Mouse (Mus musculus) lung, embryonic 15.5 days (tissue): ENCODE data around the gene Xpa. TPM values are rescaled to one million over a fixed set of nuclear protein-coding genes. Genes with fewer than 3 reads are reported as not detected.

Experiments used
- ATAC-seq: fragments of 200-750 bp; cut with Nextera tagmentation; 2 replicates; pipeline ENCODE4 v1.8.0; 2017; ENCODE audit warnings: moderate number of reproducible peaks, borderline replicate concordance; ENCODE audit not compliant: low FRiP score, low TSS enrichment; ENCODE audit errors: extremely low read depth
- H3K27ac ChIP-seq: fragments of 300-500 bp; sonication (generic); 2 replicates; pipeline ENCODE4 v1.5.1; 2015; ENCODE audit warnings: moderate library complexity, mild to moderate bottlenecking, inconsistent platforms
- H3K27me3 ChIP-seq: fragments of 300-500 bp; sonication (generic); 2 replicates; pipeline ENCODE4 v1.6.1; 2015; ENCODE audit warnings: inconsistent platforms
- H3K36me3 ChIP-seq: fragments of 300-500 bp; sonication (generic); 2 replicates; pipeline ENCODE4 v1.6.1; 2015; ENCODE audit warnings: inconsistent platforms
- H3K4me1 ChIP-seq: fragments of 300-500 bp; sonication (generic); 2 replicates; pipeline ENCODE4 v1.6.1; 2015; ENCODE audit warnings: inconsistent platforms
- H3K4me2 ChIP-seq: fragments of 300-500 bp; sonication (generic); 2 replicates; pipeline ENCODE4 v1.6.1; 2015; ENCODE audit warnings: inconsistent platforms, mild to moderate bottlenecking, moderate library complexity
- H3K4me3 ChIP-seq: fragments of 300-500 bp; sonication (generic); 2 replicates; pipeline ENCODE4 v1.5.1; 2015; ENCODE audit warnings: mild to moderate bottlenecking, inconsistent platforms
- H3K9ac ChIP-seq: fragments of 300-500 bp; sonication (generic); 2 replicates; pipeline ENCODE4 v1.6.1; 2015; ENCODE audit warnings: inconsistent platforms
- H3K9me3 ChIP-seq: fragments of 300-500 bp; sonication (generic); 2 replicates; pipeline ENCODE4 v1.6.1; 2016; ENCODE audit warnings: inconsistent platforms
- WGBS: fragments of 180-500 bp; shearing (Covaris S2); methylation state at CpG from one replicate; pipeline ENCODE4 v1.1.7; 2015; 5-methylcytosine and 5-hydroxymethylcytosine counted together
- polyA plus RNA-seq: library from polyadenylated mRNA; unstranded; fragments of >200 nt; fragmentation: Nextera tagmentation; extraction: Ambion mirVana; gene quantifications from 2 replicates; pipeline ENCODE4 v1.2.1, GENCODE M21; 2015

The Xpa gene
- polyA plus RNA-seq, 1 experiment from 2014 or later, result 19.7 TPM

DNA sequence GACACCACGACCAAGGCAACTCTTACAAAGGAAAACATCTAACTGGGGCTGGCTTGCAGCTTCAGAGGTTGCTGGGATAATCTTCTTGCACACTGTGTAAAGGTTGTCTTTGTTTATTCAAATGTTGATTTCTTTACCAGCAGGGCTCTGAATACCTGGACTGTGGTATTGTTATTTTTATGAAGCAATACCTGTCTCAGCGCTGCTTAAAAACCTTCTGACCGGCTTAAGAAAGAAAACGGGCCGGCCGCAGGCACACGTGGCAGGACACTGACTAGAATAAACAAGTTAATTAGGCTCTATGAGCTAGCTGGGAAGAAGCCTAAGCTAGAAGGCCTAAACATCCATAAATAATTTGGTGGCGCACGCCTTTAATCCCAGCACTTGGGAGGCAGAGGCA lies 10.2 kb downstream of the Xpa start:
- H3K4me2 ChIP-seq, result no peak overlapping the region
- peaks cover 56% of the 10 kb centered on the region for H3K36me3 ChIP-seq
- H3K4me1 ChIP-seq, result no peaks in the 10 kb centered on the region
- ATAC-seq, result no peak
- no peak overlapping the region for H3K4me3 ChIP-seq
- no peaks in the 10 kb centered on the region for H3K9me3 ChIP-seq
- 76% methylated on average over 9 of the region's 9 CpGs for WGBS
- H3K9ac ChIP-seq, result no peak overlapping the region
- no peaks in the 10 kb centered on the region for H3K27me3 ChIP-seq
- 0 out of 2 replicates have a peak overlapping the region, but pooled peaks have one; percentile 15 for H3K27ac ChIP-seq

DNA sequence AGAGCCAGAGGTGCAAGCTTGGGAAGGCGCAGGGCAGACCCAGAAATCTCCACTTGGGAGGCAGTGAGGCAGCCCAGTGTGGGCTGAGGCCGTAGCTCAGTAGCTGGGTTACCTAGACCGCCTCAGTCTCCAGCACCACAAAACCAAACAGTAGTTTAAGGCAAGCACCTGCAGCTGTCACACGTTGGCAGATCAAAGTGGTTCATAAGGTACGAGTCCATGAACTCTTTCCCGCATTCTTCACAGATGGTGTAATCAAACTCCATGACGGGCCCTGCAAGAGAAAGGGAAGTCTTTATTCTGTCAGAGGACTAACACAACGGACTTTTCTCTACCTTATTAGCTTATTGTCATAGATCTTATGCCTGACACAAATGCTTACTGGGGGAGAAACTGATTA lies 10.7 kb downstream of the Xpa start:
- peak overlapping the region; percentile 33; the same call in 1 of the 2 replicates for H3K27ac ChIP-seq
- 45% methylated on average over 8 of the region's 8 CpGs for WGBS

DNA sequence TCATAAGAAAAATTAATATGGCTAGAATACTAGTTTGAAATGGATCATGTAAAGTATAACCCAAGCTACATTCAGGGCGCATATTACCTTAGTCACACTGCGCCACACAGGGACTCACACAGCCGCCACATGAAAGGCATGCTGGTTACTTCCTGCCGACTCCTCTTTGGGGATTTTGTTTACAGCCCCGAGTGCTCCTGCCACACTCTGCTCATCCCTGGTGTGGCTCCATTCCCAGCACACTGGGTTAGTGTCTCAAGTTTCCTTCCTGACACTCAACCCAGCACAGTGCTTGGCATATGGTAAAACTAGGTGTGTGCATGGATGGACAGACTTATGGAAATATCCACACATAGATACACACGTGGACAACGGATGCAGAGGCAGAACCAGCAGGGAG lies 13.9 kb downstream of the Xpa start:
- Histone ChIP-seq H3K36me3 (peaks cover 66% of the 10 kb centered on the region), H3K9ac (no peak overlapping the region), H3K9me3 (no peaks in the 10 kb centered on the region), H3K4me2 (no peak overlapping the region), H3K4me3 (no peak overlapping the region), H3K27me3 (no peaks in the 10 kb centered on the region), H3K4me1 (no peaks in the 10 kb centered on the region), H3K27ac (no peak overlapping the region)
- 86% methylated on average over 7 of the region's 7 CpGs for WGBS
- no peak for ATAC-seq

More for the DNA sequence above, 10.7 kb downstream of the Xpa start:
- ATAC-seq, result 0 out of 2 replicates have a peak, but pooled peaks have one; percentile 35
- H3K4me1 ChIP-seq, result no peaks in the 10 kb centered on the region
- no peak overlapping the region for H3K4me2 ChIP-seq
- no peaks in the 10 kb centered on the region for H3K27me3 ChIP-seq
- H3K36me3 ChIP-seq, result peaks cover 57% of the 10 kb centered on the region
- H3K9me3 ChIP-seq, result no peaks in the 10 kb centered on the region
- no peak overlapping the region for H3K9ac ChIP-seq
- H3K4me3 ChIP-seq, result no peak overlapping the region

DNA sequence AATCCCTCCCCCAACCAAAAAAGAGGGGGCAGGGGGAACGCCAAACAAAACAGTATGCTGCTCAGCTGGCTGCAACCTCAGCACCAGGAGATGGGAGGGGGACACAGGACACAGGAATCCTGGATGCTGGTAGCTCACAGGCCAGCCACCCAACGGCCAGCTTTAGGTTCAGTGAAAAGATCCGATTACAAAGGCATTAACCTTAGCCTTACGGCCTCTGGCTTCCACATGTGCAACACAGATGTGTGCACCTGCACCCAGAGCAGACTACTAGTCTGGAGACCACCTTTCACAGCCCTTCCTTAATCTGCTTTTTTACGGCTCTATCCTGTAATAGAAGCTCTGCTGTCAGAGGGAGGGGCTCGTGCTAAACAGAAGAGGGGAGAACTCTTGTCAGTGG lies 14.9 kb downstream of the Xpa start:
- 62% methylated on average over 6 of the region's 6 CpGs for WGBS
- H3K36me3 ChIP-seq, result peaks cover 72% of the 10 kb centered on the region

DNA sequence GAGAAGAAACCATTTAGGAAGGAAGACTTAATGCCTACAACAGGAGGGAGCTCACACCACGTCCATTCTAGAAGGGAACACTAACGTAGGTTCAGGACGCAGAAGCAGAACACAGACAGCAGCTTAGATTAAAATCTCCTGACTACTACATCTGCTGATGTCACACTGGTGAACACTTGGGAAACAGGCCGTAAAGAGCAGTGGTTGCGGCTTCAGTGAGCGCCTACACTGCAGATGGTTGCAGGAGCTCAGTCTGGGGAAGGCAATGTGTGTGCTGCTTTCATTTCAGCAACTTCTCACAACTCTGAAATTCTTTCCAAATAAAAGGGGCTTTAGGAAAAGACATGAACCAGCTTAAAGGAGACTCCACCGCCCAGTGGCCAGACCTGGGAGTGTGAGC lies 18.6 kb downstream of the Xpa start:
- Histone ChIP-seq H3K4me2 (no peak overlapping the region), H3K9me3 (no peaks in the 10 kb centered on the region), H3K27ac (no peak overlapping the region), H3K9ac (no peak overlapping the region), H3K36me3 (peaks cover 77% of the 10 kb centered on the region), H3K4me3 (no peak overlapping the region), H3K27me3 (no peaks in the 10 kb centered on the region), H3K4me1 (no peaks in the 10 kb centered on the region)
- WGBS, result 81% methylated on average over 7 of the region's 7 CpGs
- ATAC-seq, result no peak

More for the DNA sequence above, 14.9 kb downstream of the Xpa start:
- no peaks in the 10 kb centered on the region for H3K27me3 ChIP-seq
- H3K27ac ChIP-seq, result no peak overlapping the region
- no peaks in the 10 kb centered on the region for H3K4me1 ChIP-seq
- H3K4me3 ChIP-seq, result no peak overlapping the region
- no peak for ATAC-seq
- no peak overlapping the region for H3K9ac ChIP-seq
- H3K9me3 ChIP-seq, result no peaks in the 10 kb centered on the region
- H3K4me2 ChIP-seq, result no peak overlapping the region

DNA sequence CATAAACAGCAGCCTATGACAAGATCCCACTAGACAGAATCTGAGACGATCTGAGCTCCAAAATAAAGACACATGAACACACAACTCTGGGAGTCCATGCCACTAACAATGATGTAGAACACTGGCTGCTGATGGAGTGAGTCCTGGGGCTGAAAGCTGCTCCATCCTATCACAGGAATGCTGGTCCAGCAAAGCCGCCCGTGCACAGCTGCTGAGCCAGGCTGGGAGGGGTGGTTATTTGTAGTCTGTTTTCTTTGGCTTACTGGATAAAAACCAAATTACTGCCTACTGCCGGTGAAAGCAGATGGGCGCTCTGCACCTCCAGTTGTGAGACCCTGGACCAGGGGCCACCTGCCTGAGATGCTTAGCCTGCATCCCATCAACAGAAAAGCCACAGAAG lies 19.1 kb downstream of the Xpa start:
- H3K4me1 ChIP-seq, result no peaks in the 10 kb centered on the region
- no peaks in the 10 kb centered on the region for H3K27me3 ChIP-seq
- peaks cover 76% of the 10 kb centered on the region for H3K36me3 ChIP-seq
- no peak overlapping the region for H3K27ac ChIP-seq
- ATAC-seq, result no peak
- 77% methylated on average over 5 of the region's 5 CpGs for WGBS
- H3K4me3 ChIP-seq, result no peak overlapping the region
- H3K4me2 ChIP-seq, result no peak overlapping the region
- H3K9me3 ChIP-seq, result no peaks in the 10 kb centered on the region
- no peak overlapping the region for H3K9ac ChIP-seq

DNA sequence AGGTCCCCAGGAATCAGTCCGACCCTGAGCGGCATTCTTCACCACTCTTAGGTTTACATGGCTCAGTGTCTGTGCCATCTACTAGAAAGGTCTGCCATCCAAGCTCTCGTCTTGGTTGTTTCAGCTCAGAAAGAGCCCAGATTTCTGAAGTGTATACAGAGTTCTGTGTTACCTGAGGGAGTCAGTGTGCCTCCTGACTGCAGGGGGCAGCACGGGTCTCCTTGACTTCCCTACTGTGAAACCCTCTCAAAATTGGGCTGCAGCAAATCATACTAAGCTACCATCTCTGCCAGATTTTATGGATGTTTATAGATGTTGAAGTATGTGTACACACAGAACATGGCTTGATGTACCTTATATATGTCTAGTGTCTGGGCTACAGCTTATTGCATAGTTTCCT lies 19.8 kb downstream of the Xpa start:
- Histone ChIP-seq H3K4me1 (no peaks in the 10 kb centered on the region), H3K4me3 (no peak overlapping the region), H3K27me3 (no peaks in the 10 kb centered on the region), H3K9me3 (no peaks in the 10 kb centered on the region), H3K27ac (no peak overlapping the region), H3K9ac (no peak overlapping the region), H3K36me3 (peaks cover 79% of the 10 kb centered on the region), H3K4me2 (no peak overlapping the region)
- ATAC-seq, result no peak
- 75% methylated on average over 4 of the region's 4 CpGs for WGBS

DNA sequence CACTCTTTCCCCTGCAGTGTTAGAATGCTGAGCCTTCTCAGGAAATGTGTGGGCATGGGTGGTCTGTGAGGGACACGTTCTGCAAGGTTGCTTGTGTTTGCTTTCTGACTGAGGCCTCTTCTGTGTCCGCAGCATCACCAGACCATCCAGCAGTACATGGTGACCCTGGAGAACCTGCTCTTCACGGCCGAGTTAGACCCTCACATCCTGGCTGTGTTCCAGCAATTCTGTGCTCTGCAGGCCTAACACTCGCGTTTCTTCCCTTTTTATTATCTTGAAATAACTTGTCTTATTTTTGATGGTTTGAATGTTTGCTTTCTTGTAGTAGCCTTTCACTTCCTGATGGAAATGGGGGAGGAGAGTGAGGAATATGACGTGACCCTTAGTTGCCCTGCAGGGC lies 24.4 kb downstream of the Xpa start:
- no peaks in the 10 kb centered on the region for H3K9me3 ChIP-seq
- H3K27me3 ChIP-seq, result no peaks in the 10 kb centered on the region
- H3K4me3 ChIP-seq, result no peak overlapping the region
- no peak for ATAC-seq
- no peak overlapping the region for H3K27ac ChIP-seq
- H3K4me1 ChIP-seq, result no peaks in the 10 kb centered on the region
- 47% methylated on average over 7 of the region's 7 CpGs for WGBS
- peaks cover 91% of the 10 kb centered on the region for H3K36me3 ChIP-seq
- no peak overlapping the region for H3K9ac ChIP-seq
- no peak overlapping the region for H3K4me2 ChIP-seq

DNA sequence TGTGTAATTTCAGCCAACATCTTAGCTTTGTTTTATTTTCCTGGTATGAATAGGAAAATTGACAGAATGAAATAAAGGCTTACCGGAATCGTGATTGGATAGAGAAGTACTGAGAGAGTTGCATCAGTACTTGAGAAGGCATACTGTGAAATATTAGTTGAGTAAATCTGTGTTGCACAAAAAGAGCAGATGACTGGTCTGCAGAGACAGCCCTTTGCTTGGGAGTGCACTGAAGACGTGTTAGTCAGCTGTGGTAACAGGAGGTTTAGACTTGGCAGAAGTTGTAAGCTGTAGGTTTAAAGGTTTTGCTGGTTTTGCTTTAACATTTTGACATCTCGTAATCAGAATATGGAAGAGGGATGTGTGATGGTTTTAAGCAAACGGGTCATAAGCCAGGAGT lies 30.3 kb downstream of the Xpa start:
- no peak overlapping the region for H3K4me2 ChIP-seq
- no peaks in the 10 kb centered on the region for H3K9me3 ChIP-seq
- no peak overlapping the region for H3K4me3 ChIP-seq
- H3K27ac ChIP-seq, result no peak overlapping the region
- ATAC-seq, result no peak
- H3K4me1 ChIP-seq, result no peaks in the 10 kb centered on the region
- no peaks in the 10 kb centered on the region for H3K27me3 ChIP-seq
- peaks cover 90% of the 10 kb centered on the region for H3K36me3 ChIP-seq
- 87% methylated on average over 5 of the region's 5 CpGs for WGBS
- no peak overlapping the region for H3K9ac ChIP-seq

DNA sequence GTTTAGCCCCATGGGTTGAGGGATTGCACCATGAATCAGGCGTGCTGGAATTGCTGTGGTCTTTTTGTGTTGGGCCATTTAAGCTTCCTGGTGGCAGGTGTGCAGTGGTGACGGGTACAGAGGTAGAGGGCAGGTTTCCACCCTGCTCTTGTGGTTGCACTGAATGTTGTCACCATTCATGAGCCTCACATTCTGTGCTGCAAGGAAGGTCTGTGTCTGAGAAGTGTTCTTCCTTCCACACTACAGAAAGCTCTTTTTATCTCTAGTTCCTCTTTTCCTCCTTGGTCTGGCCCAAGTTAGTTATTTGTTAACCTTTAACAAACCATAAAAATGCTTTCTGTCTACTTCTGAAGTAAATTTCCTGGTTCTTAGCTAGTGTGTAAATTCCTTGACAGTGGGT lies 32.1 kb downstream of the Xpa start:
- Histone ChIP-seq H3K4me1 (no peaks in the 10 kb centered on the region), H3K9ac (no peak overlapping the region), H3K27ac (no peak overlapping the region), H3K27me3 (no peaks in the 10 kb centered on the region), H3K36me3 (peaks cover 87% of the 10 kb centered on the region), H3K9me3 (no peaks in the 10 kb centered on the region), H3K4me2 (no peak overlapping the region), H3K4me3 (no peak overlapping the region)
- WGBS, result 84% methylated on average over 2 of the region's 2 CpGs
- no peak for ATAC-seq

DNA sequence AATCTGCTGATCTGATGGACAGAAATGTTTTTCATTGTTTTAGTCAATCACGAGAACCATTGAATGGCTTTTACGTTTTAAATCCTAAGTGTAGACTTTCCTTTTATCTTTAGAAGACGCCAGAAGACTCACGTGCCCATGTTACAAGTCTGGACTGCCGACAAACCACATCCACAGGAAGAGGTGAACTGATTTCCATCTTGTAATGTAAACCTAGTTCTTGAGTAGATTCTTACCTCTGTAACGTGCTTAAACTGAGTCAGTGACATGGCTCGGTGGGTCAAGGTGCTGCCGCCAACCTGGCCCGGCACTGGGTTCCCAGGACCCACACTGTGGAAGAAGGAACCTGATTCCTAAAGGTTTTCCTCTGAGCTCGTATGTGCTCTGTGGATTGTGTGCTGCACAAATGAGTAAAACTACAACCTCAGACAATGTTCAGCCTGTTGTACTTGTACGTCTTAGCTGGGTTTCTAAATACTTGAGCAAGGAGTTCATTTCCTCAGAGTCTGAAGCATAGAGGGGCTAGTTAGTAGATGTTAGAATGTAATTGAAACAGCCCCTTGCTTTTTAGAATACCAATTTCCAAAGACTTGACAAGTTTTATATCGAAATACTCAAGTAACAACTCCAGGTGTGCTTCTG lies 44.1 kb downstream of the Xpa start:
- no peak for ATAC-seq

DNA sequence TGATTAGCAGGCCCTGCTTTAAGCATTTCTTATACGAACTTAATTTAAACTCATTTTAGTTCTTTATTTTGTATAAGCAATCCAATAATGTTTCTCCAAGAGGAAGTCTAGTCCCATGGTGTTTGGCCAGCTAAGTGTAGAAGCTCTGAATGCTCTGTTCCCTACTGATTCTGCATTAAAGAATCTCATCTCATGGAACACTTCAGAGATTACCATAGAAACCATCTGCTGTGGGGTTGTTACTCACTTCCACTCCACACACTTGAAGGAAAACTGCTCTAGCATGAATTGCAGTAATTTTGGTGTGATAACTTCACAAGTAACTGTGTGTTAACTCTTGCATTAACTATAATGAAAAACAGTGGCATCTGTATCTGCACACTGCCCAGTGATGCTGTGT lies 49.2 kb downstream of the Xpa start:
- Histone ChIP-seq H3K27me3 (no peaks in the 10 kb centered on the region), H3K4me2 (no peak overlapping the region), H3K9me3 (no peaks in the 10 kb centered on the region), H3K4me3 (no peak overlapping the region), H3K9ac (no peak overlapping the region), H3K4me1 (no peaks in the 10 kb centered on the region), H3K27ac (no peak overlapping the region), H3K36me3 (peaks cover 24% of the 10 kb centered on the region)
- no peak for ATAC-seq
- 84% methylated on average over 1 of the region's 1 CpGs for WGBS

More for the DNA sequence above, 44.1 kb downstream of the Xpa start:
- Histone ChIP-seq H3K4me3 (no peak overlapping the region), H3K9ac (no peak overlapping the region), H3K9me3 (no peaks in the 10 kb centered on the region), H3K27ac (no peak overlapping the region), H3K4me2 (no peak overlapping the region), H3K4me1 (no peaks in the 10 kb centered on the region), H3K36me3 (peaks cover 58% of the 10 kb centered on the region), H3K27me3 (no peaks in the 10 kb centered on the region)
- 89% methylated on average over 12 of the region's 12 CpGs for WGBS

DNA sequence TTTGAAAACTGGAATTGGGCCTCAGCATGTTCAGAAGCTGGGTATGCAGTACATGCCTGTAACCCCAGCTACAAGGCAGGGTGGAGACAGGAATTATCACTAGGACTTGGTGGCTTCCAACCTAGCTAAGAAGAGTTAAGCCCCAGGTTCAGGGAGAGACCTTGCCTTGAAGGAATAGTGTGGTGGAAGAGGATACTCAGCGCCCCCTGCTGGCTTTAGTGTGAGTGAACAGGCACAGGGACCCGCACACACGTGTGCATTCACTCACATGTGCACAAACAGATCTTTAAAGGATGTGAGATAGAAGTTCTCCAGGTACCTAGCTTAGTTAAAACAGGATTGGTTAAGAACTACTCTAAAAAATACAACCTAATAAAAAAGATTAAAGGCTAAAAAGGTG lies 51.8 kb downstream of the Xpa start:
- no peak for ATAC-seq
- H3K9ac ChIP-seq, result no peak overlapping the region
- no peaks in the 10 kb centered on the region for H3K27me3 ChIP-seq
- no peak overlapping the region for H3K4me3 ChIP-seq
- H3K4me1 ChIP-seq, result peaks cover 13% of the 10 kb centered on the region
- peaks cover 6% of the 10 kb centered on the region for H3K36me3 ChIP-seq
- no peak overlapping the region for H3K4me2 ChIP-seq
- no peaks in the 10 kb centered on the region for H3K9me3 ChIP-seq
- no peak overlapping the region for H3K27ac ChIP-seq
- 69% methylated on average over 3 of the region's 3 CpGs for WGBS
